Comparison of ENCODE assay signal across 1 mouse cellular context in genomic region chr4:156234701-156235213, GRCm38 (mm10).
TF ChIP-seq lines count a peak whose summit lies in the region.

Gene Plekhn1 (minus strand): TSS chr4:156234857.

TF ChIP-seq in MEL, 35 proteins besides CTCF, POLR2A, EP300 and RAD21 (continued from another document):
- TF ChIP-seq TCF12 (IDR thresholded peaks at IDR 0.05; ENCODE audit: low read depth, low read length) (no peak; the same call in 1 of the 2 replicates), TAL1 (IDR thresholded peaks at IDR 0.05; ENCODE audit: low read length) (no peak), MYB (IDR thresholded peaks at IDR 0.05; ENCODE audit: low read depth, low read length) (no peak), KAT2A (conservative IDR thresholded peaks at IDR 0.05; ENCODE audit: low read depth, low read length) (no peak), E2F4 (IDR thresholded peaks at IDR 0.05; ENCODE audit: borderline replicate concordance, low read depth, low read length) (no peak), RCOR1 (IDR thresholded peaks at IDR 0.05; ENCODE audit: low read depth, low read length) (no peak), MAFK (IDR thresholded peaks at IDR 0.05; ENCODE audit: borderline replicate concordance, low read depth, low read length) (no peak), MXI1 (IDR thresholded peaks at IDR 0.05; ENCODE audit: low read depth, low read length) (0 out of 2 replicates have a peak, but pooled peaks have one; percentile 35), MAZ (IDR thresholded peaks at IDR 0.05; ENCODE audit: low read depth, low read length) (no peak; the same call in none of the 2 replicates), SMC3 (IDR thresholded peaks at IDR 0.05; ENCODE audit: low read depth, low read length) (no peak), HCFC1 (IDR thresholded peaks at IDR 0.05; ENCODE audit: low read depth, low read length) (peak; percentile 27; the same call in 1 of the 2 replicates)
TF ChIP-seq in MEL: peak in this region for 8.
